Mouse (Mus musculus): ENCODE measurements at regions not wholly inside any gene's neighbourhood (a gene's known extent, or its start where the extent isn't known, plus 50 kb on each side); places are given as distances from the start of the nearest gene placed in this dataset.

GRCm38 (mm10) chr2:173366734-173367133, 90.4 kb upstream of the Pmepa1 start:
- no peak for ATAC-seq (ENCODE audit: insufficient number of reproducible peaks, low FRiP score, low TSS enrichment)

GRCm38 (mm10) chr2:173368899-173369298, 92.6 kb upstream of the Pmepa1 start:
- no peak for ATAC-seq (ENCODE audit: insufficient number of reproducible peaks, low FRiP score, low TSS enrichment)

DNA sequence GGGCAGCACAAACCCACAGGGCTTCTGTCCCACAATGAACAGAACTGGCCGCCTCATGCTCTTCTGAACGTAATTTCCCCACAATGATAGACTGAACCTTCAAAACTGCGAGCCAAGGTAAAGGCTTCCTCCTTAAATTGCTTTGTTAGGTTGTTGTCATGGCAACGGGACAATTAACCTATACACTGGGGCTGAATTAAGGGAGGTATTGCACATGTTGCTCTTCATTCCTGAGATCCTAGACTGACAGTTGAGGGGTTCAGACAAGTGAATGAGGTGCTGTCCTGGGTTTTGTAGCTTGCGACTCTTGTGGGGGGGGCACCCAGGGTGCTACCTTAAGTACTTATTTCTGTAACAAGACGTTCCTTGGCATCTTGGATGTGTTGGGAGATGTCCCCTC, 100.6 kb upstream of the Pmepa1 start:
- no peak for ATAC-seq (ENCODE audit: insufficient number of reproducible peaks, low FRiP score, low TSS enrichment)

GRCm38 (mm10) chr2:173377497-173378257, 101.3 kb upstream of the Pmepa1 start:
- ATAC-seq (ENCODE audit: insufficient number of reproducible peaks, low FRiP score, low TSS enrichment): no peak

DNA sequence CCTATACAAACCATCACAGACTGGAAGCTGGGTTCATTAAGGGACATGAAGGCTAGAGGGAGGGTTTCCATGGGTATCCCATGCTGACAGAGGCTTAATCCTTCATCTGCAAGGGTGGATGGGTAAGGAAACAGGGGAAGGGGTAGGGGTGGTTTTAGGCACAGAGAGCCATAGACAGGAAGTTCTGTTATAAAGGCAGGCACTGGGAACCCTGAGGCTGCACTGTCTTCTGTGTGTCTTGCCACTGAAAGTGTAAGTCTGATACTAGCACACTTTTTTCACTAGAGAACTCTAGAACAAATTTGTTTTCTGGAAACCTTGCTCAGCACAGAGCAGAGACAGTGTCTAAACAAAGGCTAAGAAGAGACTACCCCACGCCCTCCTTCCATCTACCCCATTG, 103.4 kb upstream of the Pmepa1 start:
- no peak for ATAC-seq (ENCODE audit: insufficient number of reproducible peaks, low FRiP score, low TSS enrichment)

GRCm38 (mm10) chr2:173380341-173380761, 104.0 kb upstream of the Pmepa1 start:
- ATAC-seq (ENCODE audit: insufficient number of reproducible peaks, low FRiP score, low TSS enrichment): no peak

DNA sequence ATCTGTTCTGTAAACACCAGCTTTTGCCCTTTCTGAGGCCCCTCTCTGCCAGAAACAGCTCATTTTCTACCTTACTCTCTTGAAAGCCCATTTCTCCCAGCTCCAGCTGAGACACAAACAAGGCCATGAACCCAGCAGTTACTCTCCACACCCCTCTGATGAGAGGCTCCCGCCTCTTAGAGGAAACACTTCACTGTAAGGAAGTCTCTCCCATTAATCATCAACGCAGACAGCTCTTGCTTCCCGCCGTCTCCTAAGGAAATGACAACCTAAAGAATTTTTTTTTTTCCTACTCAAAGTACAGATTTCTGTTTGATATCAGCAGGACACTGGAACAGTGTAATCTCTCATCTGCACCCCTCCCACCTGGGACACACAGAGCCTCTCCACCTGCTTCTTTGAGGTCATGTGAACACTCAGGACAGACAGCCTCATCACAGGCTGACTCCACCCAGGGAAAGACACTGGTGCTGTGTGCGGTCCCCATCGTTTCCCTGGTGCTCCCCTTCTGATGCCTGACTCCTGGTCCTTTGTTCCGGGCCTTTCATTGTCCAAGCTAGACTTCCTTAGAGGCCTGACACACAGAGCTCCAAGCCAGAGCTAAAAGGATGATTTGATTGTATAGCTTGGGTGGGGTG, 106.0 kb upstream of the Pmepa1 start:
- ATAC-seq (ENCODE audit: insufficient number of reproducible peaks, low FRiP score, low TSS enrichment): no peak

GRCm38 (mm10) chr2:173384935-173385586, 108.7 kb upstream of the Pmepa1 start:
- no peak for ATAC-seq (ENCODE audit: insufficient number of reproducible peaks, low FRiP score, low TSS enrichment)

DNA sequence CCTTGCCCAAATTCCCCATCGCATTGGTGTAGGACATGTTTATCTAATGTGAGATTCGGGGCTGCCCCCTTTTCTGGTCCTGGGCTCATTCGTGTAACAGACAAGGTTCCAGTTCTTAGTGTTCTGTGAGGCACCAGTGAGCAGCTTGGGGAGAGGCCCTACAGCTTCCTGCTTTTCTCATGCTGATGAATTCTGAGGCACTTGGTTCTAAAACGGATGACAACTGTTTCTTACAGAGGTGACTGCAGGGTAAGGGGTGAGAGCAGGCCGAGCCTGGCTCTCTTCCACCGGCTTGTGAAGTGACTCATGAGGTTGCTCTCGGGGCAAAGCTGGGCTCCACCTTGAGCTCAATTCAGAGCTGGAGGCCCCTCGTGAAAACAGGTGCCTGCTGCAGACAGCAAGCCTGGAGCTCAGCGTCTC, 109.4 kb upstream of the Pmepa1 start:
- no peak for ATAC-seq (ENCODE audit: insufficient number of reproducible peaks, low FRiP score, low TSS enrichment)

GRCm38 (mm10) chr2:173388140-173388539, 111.8 kb upstream of the Pmepa1 start:
- no peak for ATAC-seq (ENCODE audit: insufficient number of reproducible peaks, low FRiP score, low TSS enrichment)

GRCm38 (mm10) chr2:173392557-173393323, 116.4 kb upstream of the Pmepa1 start:
- ATAC-seq (ENCODE audit: insufficient number of reproducible peaks, low FRiP score, low TSS enrichment): no peak

DNA sequence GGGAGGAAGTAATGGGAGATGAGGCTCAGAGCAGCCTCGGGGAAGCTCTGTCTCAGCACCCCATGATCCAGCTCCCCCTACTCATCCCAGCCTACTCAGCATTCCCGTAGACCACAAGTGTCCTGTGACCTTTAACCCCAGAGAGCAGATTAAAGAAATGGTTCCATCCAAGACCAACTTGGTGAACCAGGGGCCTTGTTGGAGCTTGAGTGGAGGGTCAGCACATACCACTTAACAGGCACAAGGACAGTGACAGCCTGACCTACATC, 116.9 kb upstream of the Pmepa1 start:
- no peak for ATAC-seq (ENCODE audit: insufficient number of reproducible peaks, low FRiP score, low TSS enrichment)

DNA sequence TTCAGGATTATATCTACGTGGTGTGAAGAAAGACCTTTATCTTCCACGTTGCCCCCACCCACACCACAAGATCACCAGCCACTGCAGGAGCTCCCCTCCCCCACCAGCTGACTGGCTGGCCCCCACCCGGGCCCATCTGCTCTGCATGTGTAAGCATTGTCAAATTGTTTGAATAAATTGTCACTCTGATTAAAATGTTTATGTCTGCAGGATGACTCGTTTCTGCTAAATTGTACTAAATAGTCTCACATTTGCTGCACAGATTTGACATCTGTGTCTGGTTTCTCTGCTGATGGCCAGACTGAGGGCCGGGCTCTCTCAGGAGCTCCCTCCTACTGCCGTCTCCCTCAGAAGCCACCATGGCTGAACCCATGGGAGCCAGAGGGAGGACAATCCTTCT, 119.2 kb upstream of the Pmepa1 start:
- no peak for ATAC-seq (ENCODE audit: insufficient number of reproducible peaks, low FRiP score, low TSS enrichment)

DNA sequence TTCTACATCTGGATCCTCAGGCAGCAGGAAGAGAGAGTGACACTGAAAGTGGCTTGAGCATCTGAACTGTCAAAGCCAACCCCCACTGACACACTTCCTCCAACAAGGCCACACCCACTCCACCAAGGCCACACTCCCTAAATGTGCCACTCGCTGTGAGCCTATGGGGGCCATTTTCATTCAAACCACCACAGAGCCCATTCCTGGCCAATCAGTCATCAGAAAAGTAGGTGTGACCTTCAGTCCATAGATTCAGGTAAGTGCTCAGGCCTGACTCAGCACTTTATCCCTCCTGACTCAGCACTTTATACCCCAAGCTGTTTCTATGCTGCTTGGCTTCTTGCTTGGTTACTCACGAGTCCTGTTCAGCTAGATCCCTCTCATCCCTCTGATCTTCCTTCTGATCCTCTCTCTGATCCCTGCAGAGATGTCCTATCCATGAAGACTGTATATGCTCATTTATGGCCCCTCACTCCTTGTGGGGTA, 121.6 kb upstream of the Pmepa1 start:
- no peak for ATAC-seq (ENCODE audit: insufficient number of reproducible peaks, low FRiP score, low TSS enrichment)

DNA sequence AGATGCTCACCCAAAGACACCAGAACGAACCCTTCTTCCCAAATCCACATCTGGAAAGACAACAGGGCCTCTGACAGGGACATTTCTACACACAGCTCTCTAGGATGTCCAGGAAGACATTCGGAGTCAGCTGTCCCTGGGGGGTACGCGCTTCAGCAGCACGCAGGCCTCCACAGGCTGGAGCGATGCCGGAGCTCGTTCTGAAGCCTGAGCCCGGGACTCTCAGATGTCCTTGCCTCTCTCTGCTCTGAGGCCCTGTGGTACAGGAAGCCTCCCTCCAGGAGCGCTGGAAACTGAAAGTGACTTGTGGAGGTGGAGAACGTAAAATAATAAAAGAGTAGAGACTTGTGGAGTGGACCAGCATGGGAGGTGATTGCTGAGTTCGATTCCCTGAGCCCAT, 116.8 kb upstream of the 1700021F07Rik start:
- ATAC-seq (ENCODE audit: insufficient number of reproducible peaks, low FRiP score, low TSS enrichment): no peak

DNA sequence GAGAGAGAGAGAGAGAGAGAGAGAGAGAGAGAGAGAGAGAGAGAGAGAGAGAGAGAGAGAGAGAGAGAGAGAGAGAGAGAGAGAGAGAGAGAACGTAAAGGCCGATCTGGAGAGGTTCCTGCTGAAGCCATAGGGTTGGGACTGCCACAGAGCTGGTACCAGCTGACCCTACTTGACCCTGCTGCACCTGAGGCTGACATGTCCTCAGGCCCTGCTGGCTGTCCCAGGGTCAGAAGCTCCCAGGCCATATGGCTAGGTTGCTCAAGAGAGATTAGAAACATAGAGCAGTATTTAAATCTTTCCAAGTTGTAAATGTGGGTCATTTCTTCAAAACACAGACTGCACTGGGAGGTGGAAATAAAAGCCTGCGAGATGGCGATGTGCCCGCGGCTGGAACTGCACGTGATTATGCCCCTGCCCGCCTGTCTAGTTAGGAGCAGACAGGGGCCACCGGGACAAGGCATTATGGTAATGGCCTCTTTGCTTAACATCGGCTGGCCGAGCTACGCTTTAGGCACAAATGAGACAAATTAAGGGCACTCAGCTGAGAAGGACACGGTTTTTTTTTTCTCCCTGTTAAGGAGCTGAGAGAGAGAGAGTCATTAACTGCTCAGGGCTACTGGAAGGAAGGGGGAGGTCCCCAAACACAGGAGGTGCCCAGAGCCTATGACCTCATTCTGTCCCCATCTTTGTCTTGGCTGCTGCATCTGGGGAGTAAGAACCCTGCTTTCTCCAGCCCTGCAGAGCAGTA, 115.9 kb upstream of the 1700021F07Rik start:
- ATAC-seq (ENCODE audit: insufficient number of reproducible peaks, low FRiP score, low TSS enrichment): no peak

DNA sequence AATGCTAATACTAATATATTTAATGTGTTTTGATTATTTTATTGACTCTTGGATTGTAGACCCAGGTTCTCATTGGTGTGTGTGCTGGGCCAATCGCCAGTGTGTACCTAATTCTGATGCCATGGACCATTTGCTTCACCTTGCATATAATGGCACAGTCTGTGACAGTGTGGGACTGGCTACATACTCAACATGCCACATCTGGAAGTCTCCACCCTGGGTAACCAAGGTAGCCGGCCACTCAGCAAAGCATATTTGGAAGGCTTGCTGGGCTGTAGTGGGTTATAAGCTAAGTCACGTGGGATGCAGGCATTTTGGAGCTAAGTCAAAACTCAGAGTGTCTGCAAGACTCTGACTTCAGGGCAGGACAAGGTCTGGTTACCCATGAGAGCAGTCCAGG, 115.3 kb upstream of the 1700021F07Rik start:
- ATAC-seq (ENCODE audit: insufficient number of reproducible peaks, low FRiP score, low TSS enrichment): no peak

GRCm38 (mm10) chr2:173408681-173409081, 113.7 kb upstream of the 1700021F07Rik start:
- ATAC-seq (ENCODE audit: insufficient number of reproducible peaks, low FRiP score, low TSS enrichment): no peak

- ATAC-seq (ENCODE audit: insufficient number of reproducible peaks, low FRiP score, low TSS enrichment): no peak
Measured at GRCm38 (mm10) chr2:173409433-173409832, 113.0 kb upstream of the 1700021F07Rik start.
